Mouse (Mus musculus) CD8-positive naive resting alpha-beta T cell, adult 57 days (primary cell): Measurements from ENCODE around the gene Kif2c. TPM values are rescaled to one million over a fixed set of nuclear protein-coding genes. Genes with fewer than 3 reads are reported as not detected.

Source experiments
- total RNA-seq: library from RNA; stranded (reverse); gene quantifications from one replicate; pipeline ENCODE4 v1.2.4, GENCODE M21; 2023

The Kif2c gene
- not detected for total RNA-seq

GRCm38 (mm10) chr4:117181863-117182758 is at the start of gene Kif2c:
Gene Kif2c, minus strand, starts transcription at chr4:117182639.

GRCm38 (mm10) chr4:117155792-117156355 is 26.6 kb downstream of the Kif2c start, which contains the start of gene Rps8:
Gene Rps8, minus strand, starts transcription at chr4:117156243.

DNA sequence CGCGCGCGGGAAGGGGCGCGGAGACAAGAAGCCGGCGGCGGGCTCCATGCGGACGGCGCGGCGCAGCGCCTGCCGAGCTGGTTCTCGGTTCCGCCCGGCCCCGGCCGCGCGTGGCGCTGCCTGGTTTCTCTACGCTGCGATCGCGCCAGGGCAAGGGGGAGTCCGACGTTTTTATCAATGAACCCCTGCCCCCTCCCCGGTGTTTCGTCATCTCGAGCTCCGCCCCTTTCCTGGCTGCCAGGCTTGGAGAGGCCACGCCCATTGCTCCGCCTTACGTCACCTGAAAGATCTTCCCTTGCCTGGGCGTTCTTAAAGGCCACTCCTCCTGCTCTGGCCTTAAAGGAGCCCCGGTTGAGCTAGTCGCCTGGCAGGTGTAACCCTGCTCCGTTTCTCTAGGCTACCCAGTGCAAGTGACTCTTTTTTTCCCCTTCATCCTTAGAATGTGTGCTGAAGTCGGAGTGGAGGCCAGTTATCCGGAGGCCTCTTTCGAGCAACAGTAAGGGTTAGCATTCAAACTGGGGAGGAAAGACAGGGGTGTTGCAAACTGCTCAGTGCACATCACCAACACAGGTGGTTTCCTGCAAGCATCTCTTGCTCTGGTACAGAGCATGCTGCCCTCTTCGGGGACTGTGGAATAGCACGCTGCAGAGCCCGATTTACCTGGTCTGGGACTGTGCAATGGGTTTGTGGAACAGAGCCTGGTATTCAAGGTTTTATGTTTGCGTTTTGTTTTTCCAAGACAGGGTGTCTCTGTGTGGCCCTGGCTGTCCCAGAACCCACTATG is 48.4 kb downstream of the Kif2c start, which contains the start of gene Plk3:
Gene Plk3, minus strand, starts transcription at position 147 of the 784 bp plus-strand sequence.

GRCm38 (mm10) chr4:117126675-117127290 is 55.7 kb downstream of the Kif2c start, which contains the start of gene Tctex1d4:
Gene Tctex1d4, plus strand, starts transcription at chr4:117126794.

DNA sequence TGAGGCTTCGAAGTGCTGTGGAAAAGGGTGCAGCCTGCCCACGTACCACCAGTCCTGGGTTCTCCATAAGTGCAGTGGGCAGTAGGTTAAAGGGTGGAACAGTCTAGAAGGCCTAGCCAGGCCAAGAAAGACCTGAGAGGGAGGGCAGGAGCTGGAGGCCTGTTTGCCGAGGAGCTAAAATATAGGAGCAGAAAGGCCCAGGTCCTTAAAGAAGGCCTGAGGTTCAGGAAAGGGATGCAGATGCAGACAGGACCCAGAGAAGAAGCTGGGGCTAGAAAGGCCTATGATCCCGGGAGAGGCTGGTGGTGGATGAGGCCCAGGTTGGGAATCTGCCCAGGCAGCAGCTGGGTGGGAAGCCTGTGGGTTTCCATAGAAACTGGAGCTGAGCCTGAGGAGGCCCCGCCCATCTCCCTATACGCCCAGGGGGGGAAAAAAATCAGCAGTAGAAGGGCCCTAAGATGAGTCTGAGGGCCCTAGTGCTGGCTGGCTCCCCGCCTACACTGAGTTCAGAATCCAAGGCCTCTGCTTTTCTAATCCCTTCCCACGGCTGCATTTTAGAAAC is 57.0 kb downstream of the Kif2c start, which contains the start of gene Btbd19:
Gene Btbd19, minus strand, starts transcription at position 378 of the 562 bp plus-strand sequence.

Other genes with a start within 250 kb of the Kif2c start
- gene Urod, start 188.2 kb downstream of the Kif2c start, total RNA-seq, result 47.8 TPM
- 38.4 TPM for gene Hectd3, start 187.3 kb downstream of the Kif2c start, total RNA-seq
- 25.8 TPM for gene Eif2b3, start 163.2 kb downstream of the Kif2c start, total RNA-seq
- not detected for gene Ptch2, start 86.6 kb downstream of the Kif2c start, total RNA-seq
- gene Btbd19, start 56.9 kb downstream of the Kif2c start, total RNA-seq, result 29.3 TPM
- gene Tctex1d4, start 55.8 kb downstream of the Kif2c start, total RNA-seq, result not detected
- gene Plk3, start 48.7 kb downstream of the Kif2c start, total RNA-seq, result 50.8 TPM
- gene Rps8, start 26.4 kb downstream of the Kif2c start, total RNA-seq, result 3,102 TPM
- not detected for gene Tmem53, start 69.3 kb upstream of the Kif2c start, total RNA-seq
- gene Armh1, start 69.5 kb upstream of the Kif2c start, total RNA-seq, result not detected